Comparison of ENCODE assay signal across 13 mouse cellular contexts in the genomic region with DNA sequence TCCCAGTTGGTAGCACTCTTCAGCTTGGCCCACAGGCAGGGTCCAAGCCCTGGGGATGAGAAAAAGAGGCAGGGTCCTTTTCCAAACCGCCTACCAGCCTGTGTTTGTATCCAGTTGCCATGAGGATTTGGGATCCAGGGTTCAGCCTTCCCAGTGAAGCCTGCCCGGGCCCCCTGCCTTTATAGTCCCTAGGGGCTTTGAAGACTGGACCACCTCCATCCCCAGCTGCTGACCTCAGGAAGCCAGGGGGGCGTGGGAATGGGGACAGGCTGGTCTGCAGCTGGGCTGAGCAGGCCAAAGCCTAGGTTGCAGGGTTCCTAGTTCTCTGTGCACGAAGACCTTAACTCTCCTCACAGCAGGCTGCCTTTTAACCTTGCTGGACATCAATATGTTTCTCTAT. TPM values are rescaled to one million over a fixed set of nuclear protein-coding genes. Genes with fewer than 3 reads are reported as not detected.
A peak's percentile ranks its signal among the peaks of the same experiment; 100 is the strongest.
DNase-seq lines count a peak whose midpoint lies in the region; ATAC-seq lines count a peak whose summit lies in the region.
"Had no signal": no experiment of that assay in that cellular context is flagged by ENCODE, and none has a peak within 500 bp of the region (broad histone marks: within the 10 kb centered on the region; RNA-seq: fewer than 3 reads in every experiment).

No protein-coding gene starts in this region.

- H3K4me3 ChIP-seq in hindbrain, embryonic 11.5 days (ENCODE audit: low read depth, low read length): no peak overlapping the region
- H3K4me3 ChIP-seq in hindbrain, embryonic 16.5 days (ENCODE audit: low read length): no peak overlapping the region
- H3K4me3 ChIP-seq in midbrain, embryonic 11.5 days (ENCODE audit: low read depth, low read length): no peak overlapping the region
- no peak overlapping the region for H3K4me3 ChIP-seq in midbrain, embryonic 14.5 days (replicated peaks; ENCODE audit: low read depth, low read length)
- no peak overlapping the region for H3K4me3 ChIP-seq in limb, embryonic 15.5 days

- 0 out of 2 replicates have a peak overlapping the region, but pooled peaks have one; percentile 56 for H3K27ac ChIP-seq in hindbrain, embryonic 11.5 days (ENCODE audit: low read depth, low read length)
- H3K27ac ChIP-seq in hindbrain, embryonic 16.5 days (ENCODE audit: low read depth, low read length): no peak overlapping the region
- no peak overlapping the region for H3K27ac ChIP-seq in midbrain, embryonic 11.5 days (ENCODE audit: low read depth, low read length)
- H3K27ac ChIP-seq in midbrain, embryonic 14.5 days (replicated peaks; ENCODE audit: low read depth, low read length): no peak overlapping the region
- H3K27ac ChIP-seq in limb, embryonic 15.5 days: peak overlapping the region; percentile 51
- H3K27ac ChIP-seq: liver, embryonic 14.5 days had no signal

- no peak overlapping the region for H3K4me2 ChIP-seq in hindbrain, embryonic 11.5 days (replicated peaks; ENCODE audit: low read depth, low read length)
- H3K4me2 ChIP-seq in hindbrain, embryonic 16.5 days (ENCODE audit: low read length): no peak overlapping the region
- no peak overlapping the region for H3K4me2 ChIP-seq in midbrain, embryonic 11.5 days
- H3K4me2 ChIP-seq in midbrain, embryonic 14.5 days (ENCODE audit: low read length): no peak overlapping the region
- no peak overlapping the region for H3K4me2 ChIP-seq in limb, embryonic 15.5 days

- 0 out of 2 replicates have a peak overlapping the region, but pooled peaks have one; percentile 35 for H3K9ac ChIP-seq in hindbrain, embryonic 11.5 days (ENCODE audit: low read depth, low read length)
- H3K9ac ChIP-seq in hindbrain, embryonic 16.5 days (ENCODE audit: low read depth, low read length): no peak overlapping the region
- peak overlapping the region; percentile 39 for H3K9ac ChIP-seq in midbrain, embryonic 11.5 days (ENCODE audit: low read length)
- H3K9ac ChIP-seq in midbrain, embryonic 14.5 days (replicated peaks; ENCODE audit: low read length): no peak overlapping the region; the same call in 1 of the 2 replicates
- no peak overlapping the region; the same call in 1 of the 2 replicates for H3K9ac ChIP-seq in limb, embryonic 15.5 days
- H3K9ac ChIP-seq: liver, embryonic 14.5 days had no signal

- peaks cover 8% of the 10 kb centered on the region for H3K27me3 ChIP-seq in hindbrain, embryonic 11.5 days (ENCODE audit: control insufficient read depth, insufficient read depth, low read length)
- no peaks in the 10 kb centered on the region; the same call in 1 of the 2 replicates for H3K27me3 ChIP-seq in hindbrain, embryonic 16.5 days (replicated peaks; ENCODE audit: control insufficient read depth, insufficient read depth, low read length)
- H3K27me3 ChIP-seq in midbrain, embryonic 11.5 days (ENCODE audit: control insufficient read depth, insufficient read depth, low read length): peaks cover 19% of the 10 kb centered on the region
- H3K27me3 ChIP-seq in midbrain, embryonic 14.5 days (ENCODE audit: control insufficient read depth, insufficient read depth, low read length): no peaks in the 10 kb centered on the region
- H3K27me3 ChIP-seq in limb, embryonic 15.5 days: peaks cover 25% of the 10 kb centered on the region

- H3K36me3 ChIP-seq in hindbrain, embryonic 11.5 days (ENCODE audit: control insufficient read depth, insufficient read depth, low read length): no peaks in the 10 kb centered on the region
- H3K36me3 ChIP-seq in hindbrain, embryonic 16.5 days (ENCODE audit: control insufficient read depth, insufficient read depth, low read length): no peaks in the 10 kb centered on the region
- no peaks in the 10 kb centered on the region for H3K36me3 ChIP-seq in midbrain, embryonic 11.5 days (ENCODE audit: control insufficient read depth, insufficient read depth, low read length)
- H3K36me3 ChIP-seq in midbrain, embryonic 14.5 days (ENCODE audit: control insufficient read depth, insufficient read depth, low read length): peaks cover 8% of the 10 kb centered on the region; the same call in 1 of the 2 replicates
- H3K36me3 ChIP-seq in limb, embryonic 15.5 days: peaks cover 37% of the 10 kb centered on the region

- no peak for DNase-seq in hindbrain, embryonic 11.5 days (ENCODE audit: low spot score)
- DNase-seq in midbrain, embryonic 11.5 days (ENCODE audit: low spot score, missing footprints): no peak
- DNase-seq in midbrain, embryonic 14.5 days: no peak
- peak; percentile 63 for DNase-seq in gastrocnemius, postnatal 10 days
- no peak for DNase-seq in cerebellum, postnatal 25 days
- no peak for DNase-seq in spleen, postnatal 36 days (ENCODE audit: low spot score in 2 of 2)
- DNase-seq: adrenal gland, postnatal 10 days; cerebellum, adult 11-12 months; kidney, adult 9 months had no signal

- H3K4me1 ChIP-seq in hindbrain, embryonic 11.5 days (replicated peaks; ENCODE audit: control insufficient read depth, insufficient read depth, low read length): peaks cover 30% of the 10 kb centered on the region
- peaks cover 29% of the 10 kb centered on the region for H3K4me1 ChIP-seq in hindbrain, embryonic 16.5 days (ENCODE audit: control insufficient read depth, insufficient read depth, low read depth, low read length)
- H3K4me1 ChIP-seq in midbrain, embryonic 11.5 days (ENCODE audit: control insufficient read depth, insufficient read depth, low read length): peaks cover 50% of the 10 kb centered on the region
- peaks cover 25% of the 10 kb centered on the region for H3K4me1 ChIP-seq in midbrain, embryonic 14.5 days (ENCODE audit: control insufficient read depth, insufficient read depth, low read length)
- H3K4me1 ChIP-seq in limb, embryonic 15.5 days: peaks cover 44% of the 10 kb centered on the region

- WGBS in hindbrain, embryonic 11.5 days: 35% methylated on average over 4 of the region's 4 CpGs
- 41% methylated on average over 4 of the region's 4 CpGs for WGBS in hindbrain, embryonic 16.5 days
- 24% methylated on average over 4 of the region's 4 CpGs for WGBS in midbrain, embryonic 11.5 days
- 30% methylated on average over 4 of the region's 4 CpGs for WGBS in midbrain, embryonic 14.5 days
- WGBS in limb, embryonic 15.5 days: 40% methylated on average over 4 of the region's 4 CpGs

- no peaks in the 10 kb centered on the region for H3K9me3 ChIP-seq in hindbrain, embryonic 11.5 days (ENCODE audit: control insufficient read depth, low read length)
- no peaks in the 10 kb centered on the region for H3K9me3 ChIP-seq in hindbrain, embryonic 16.5 days (ENCODE audit: control insufficient read depth, low read length)
- no peaks in the 10 kb centered on the region for H3K9me3 ChIP-seq in midbrain, embryonic 11.5 days (ENCODE audit: control insufficient read depth, low read length)
- H3K9me3 ChIP-seq in midbrain, embryonic 14.5 days (ENCODE audit: control insufficient read depth, low read length): no peaks in the 10 kb centered on the region
- no peaks in the 10 kb centered on the region for H3K9me3 ChIP-seq in limb, embryonic 15.5 days

- no peak for ATAC-seq in hindbrain, embryonic 11.5 days (ENCODE audit: low FRiP score)
- no peak for ATAC-seq in hindbrain, embryonic 16.5 days
- ATAC-seq in midbrain, embryonic 11.5 days (ENCODE audit: low FRiP score): no peak
- no peak for ATAC-seq in midbrain, embryonic 14.5 days (ENCODE audit: low FRiP score, low TSS enrichment)
- ATAC-seq in limb, embryonic 15.5 days (ENCODE audit: insufficient number of reproducible peaks, low FRiP score, low TSS enrichment, low read depth): no peak

RNA-seq across cellular contexts. Expression of gene Tppp3, which starts 3.9 kb away (rescaled TPM):
- polyA plus RNA-seq in hindbrain, embryonic 11.5 days (2014; fragmentation: Nextera tagmentation; extraction: Ambion mirVana): 206 and 218 TPM in 2 replicates
- polyA plus RNA-seq in hindbrain, embryonic 16.5 days (2015; fragmentation: Nextera tagmentation; extraction: Ambion mirVana): 246 and 256 TPM in 2 replicates
- 106 and 107 TPM in 2 replicates for polyA plus RNA-seq in midbrain, embryonic 11.5 days (2014; fragmentation: Nextera tagmentation; extraction: Ambion mirVana)
- 91.3 and 108 TPM in 2 replicates for polyA plus RNA-seq in midbrain, embryonic 14.5 days (2014; fragmentation: Nextera tagmentation; extraction: Ambion mirVana)
- 100 to 1,000 TPM; 260 to 285 TPM for total RNA-seq in gastrocnemius, postnatal 10 days (2021)
- 160 and 305 TPM in 2 replicates for polyA plus RNA-seq in limb, embryonic 15.5 days (2015; fragmentation: Nextera tagmentation; extraction: Ambion mirVana)

RNA-seq across cellular contexts. Expression of gene Zdhhc1, which starts 21.4 kb away (rescaled TPM):
- 19.0 and 19.7 TPM in 2 replicates for polyA plus RNA-seq in hindbrain, embryonic 11.5 days (2014; fragmentation: Nextera tagmentation; extraction: Ambion mirVana)
- 39.0 and 40.2 TPM in 2 replicates for polyA plus RNA-seq in hindbrain, embryonic 16.5 days (2015; fragmentation: Nextera tagmentation; extraction: Ambion mirVana)
- polyA plus RNA-seq in midbrain, embryonic 11.5 days (2014; fragmentation: Nextera tagmentation; extraction: Ambion mirVana): 14.5 and 19.0 TPM in 2 replicates
- 25.2 and 26.4 TPM in 2 replicates for polyA plus RNA-seq in midbrain, embryonic 14.5 days (2014; fragmentation: Nextera tagmentation; extraction: Ambion mirVana)
- 10 to 100 TPM; 10.9 to 15.9 TPM for total RNA-seq in gastrocnemius, postnatal 10 days (2021)
- polyA plus RNA-seq in limb, embryonic 15.5 days (2015; fragmentation: Nextera tagmentation; extraction: Ambion mirVana): 40.0 and 42.2 TPM in 2 replicates

RNA-seq across cellular contexts. Expression of gene Hsd11b2, which starts 43.3 kb away (rescaled TPM):
- 19.6 and 21.1 TPM in 2 replicates for polyA plus RNA-seq in hindbrain, embryonic 11.5 days (2014; fragmentation: Nextera tagmentation; extraction: Ambion mirVana)
- 6.9 and 8.8 TPM in 2 replicates for polyA plus RNA-seq in hindbrain, embryonic 16.5 days (2015; fragmentation: Nextera tagmentation; extraction: Ambion mirVana)
- polyA plus RNA-seq in midbrain, embryonic 11.5 days (2014; fragmentation: Nextera tagmentation; extraction: Ambion mirVana): 19.8 and 24.3 TPM in 2 replicates
- polyA plus RNA-seq in midbrain, embryonic 14.5 days (2014; fragmentation: Nextera tagmentation; extraction: Ambion mirVana): 5.9 and 9.7 TPM in 2 replicates
- total RNA-seq in gastrocnemius, postnatal 10 days (2021): 1 to 10 TPM; 4.4 to 4.5 TPM
- 1.2 and 1.9 TPM in 2 replicates for polyA plus RNA-seq in limb, embryonic 15.5 days (2015; fragmentation: Nextera tagmentation; extraction: Ambion mirVana)
- total RNA-seq: left cerebral cortex, adult 8-10 months had no signal

Comparison
In these comparisons a context has a peak if more than half of its experiments do, and no peak if none do; other contexts are left out.
1. H3K27ac ChIP-seq: peak in hindbrain, embryonic 11.5 days (single experiment) and limb, embryonic 15.5 days (single experiment); none in hindbrain, embryonic 16.5 days (single experiment), midbrain, embryonic 11.5 days (single experiment) and midbrain, embryonic 14.5 days (single experiment).
2. H3K9ac ChIP-seq: peak in hindbrain, embryonic 11.5 days (single experiment) and midbrain, embryonic 11.5 days (single experiment); none in hindbrain, embryonic 16.5 days (single experiment), midbrain, embryonic 14.5 days (single experiment) and limb, embryonic 15.5 days (single experiment).